Mouse (Mus musculus): ENCODE data around the gene Vmn1r135. TPM values are rescaled to one million over a fixed set of nuclear protein-coding genes. Genes with fewer than 3 reads are reported as not detected.

The Vmn1r135 gene
- total RNA-seq (2023), result not detected in 2 replicates

GRCm38 (mm10) chr7:21832051-21832450 is at the start of gene Vmn1r135:
Gene Vmn1r135 (plus strand): TSS chr7:21832351.

GRCm38 (mm10) chr7:21796628-21797027 is 35.5 kb upstream of the Vmn1r135 start, which contains the start of gene Gm4177:
Gene Gm4177 (minus strand): TSS chr7:21796728.

GRCm38 (mm10) chr7:21844167-21844566 is 12.0 kb downstream of the Vmn1r135 start, which contains the start of gene Gm5725:
Gene Gm5725 (minus strand): TSS chr7:21844267.

Other genes starting within 250 kb of the Vmn1r135 start
- gene Vmn1r132, start 218.3 kb upstream of the Vmn1r135 start, total RNA-seq (2023), result not detected in 2 replicates
- not detected in 2 replicates for gene Gm4175, start 70.9 kb upstream of the Vmn1r135 start, total RNA-seq (2023)
- gene Gm4177, start 35.6 kb upstream of the Vmn1r135 start, total RNA-seq (2023), result not detected in 2 replicates
- gene Gm5725, start 11.9 kb downstream of the Vmn1r135 start, total RNA-seq (2023), result not detected in 2 replicates
- not detected in 2 replicates for gene Gm5891, start 88.9 kb downstream of the Vmn1r135 start, total RNA-seq (2023)
- not detected in 2 replicates for gene Vmn1r137, start 162.2 kb downstream of the Vmn1r135 start, total RNA-seq (2023)
- gene Vmn1r138, start 196.5 kb downstream of the Vmn1r135 start, total RNA-seq (2023), result not detected in 2 replicates
- not detected in 2 replicates for gene Gm6176, start 224.0 kb downstream of the Vmn1r135 start, total RNA-seq (2023)
- not detected in 2 replicates for gene Vmn1r139, start 236.7 kb downstream of the Vmn1r135 start, total RNA-seq (2023)